Mouse (Mus musculus): ENCODE measurements around the gene Chaf1a.

- 0 out of 2 replicates have a peak, but pooled peaks have one; percentile 44 for TF ChIP-seq EP300 (IDR thresholded peaks at IDR 0.05; ENCODE audit: insufficient read depth, low read depth, low read length)
- peak; percentile 98; the same call in 1 of the 2 replicates for TF ChIP-seq CTCF (IDR thresholded peaks at IDR 0.05)
Measured at GRCm38 (mm10) chr17:56010681-56011080, 29.6 kb upstream of the Chaf1a start.
